Mouse (Mus musculus) kidney, postnatal 25 days (tissue): ENCODE measurements at regions not wholly inside any gene's neighbourhood (a gene's known extent, or its start where the extent isn't known, plus 50 kb on each side); places are given as distances from the start of the nearest gene placed in this dataset.
"Not testable (repeated sequence)": the region's sequence is repeated elsewhere in the genome, so short reads cannot be mapped to it uniquely, and the experiment has no call there.

ENCODE experiments used
- DNase-seq, 2 experiments: peaks; one replicate each; pipeline ENCODE4 v3.0.0; 2021; ENCODE audit warnings: mixed read lengths in 2 of 2

DNA sequence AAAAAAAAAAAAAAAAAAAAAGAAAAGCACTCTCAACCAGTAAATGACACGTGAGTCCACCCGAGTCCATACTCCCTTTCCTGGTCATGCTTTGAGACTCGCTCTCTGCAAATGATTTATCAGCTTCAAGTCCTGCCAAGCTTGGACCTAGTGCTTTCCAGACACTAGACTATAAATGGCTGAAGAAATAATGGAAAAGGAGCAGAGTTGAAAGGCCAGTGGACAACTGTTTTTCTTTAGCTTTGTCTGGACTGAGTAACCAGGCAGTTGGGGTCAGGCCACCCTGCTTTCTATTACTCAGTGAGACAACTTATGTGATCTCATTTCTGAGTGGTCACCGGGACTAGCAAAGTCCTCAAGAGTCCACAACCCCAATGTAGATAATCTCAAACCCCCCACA is 112.9 kb downstream of the Kcns3 start:
- peak; percentile 73 to 75 for DNase-seq

DNA sequence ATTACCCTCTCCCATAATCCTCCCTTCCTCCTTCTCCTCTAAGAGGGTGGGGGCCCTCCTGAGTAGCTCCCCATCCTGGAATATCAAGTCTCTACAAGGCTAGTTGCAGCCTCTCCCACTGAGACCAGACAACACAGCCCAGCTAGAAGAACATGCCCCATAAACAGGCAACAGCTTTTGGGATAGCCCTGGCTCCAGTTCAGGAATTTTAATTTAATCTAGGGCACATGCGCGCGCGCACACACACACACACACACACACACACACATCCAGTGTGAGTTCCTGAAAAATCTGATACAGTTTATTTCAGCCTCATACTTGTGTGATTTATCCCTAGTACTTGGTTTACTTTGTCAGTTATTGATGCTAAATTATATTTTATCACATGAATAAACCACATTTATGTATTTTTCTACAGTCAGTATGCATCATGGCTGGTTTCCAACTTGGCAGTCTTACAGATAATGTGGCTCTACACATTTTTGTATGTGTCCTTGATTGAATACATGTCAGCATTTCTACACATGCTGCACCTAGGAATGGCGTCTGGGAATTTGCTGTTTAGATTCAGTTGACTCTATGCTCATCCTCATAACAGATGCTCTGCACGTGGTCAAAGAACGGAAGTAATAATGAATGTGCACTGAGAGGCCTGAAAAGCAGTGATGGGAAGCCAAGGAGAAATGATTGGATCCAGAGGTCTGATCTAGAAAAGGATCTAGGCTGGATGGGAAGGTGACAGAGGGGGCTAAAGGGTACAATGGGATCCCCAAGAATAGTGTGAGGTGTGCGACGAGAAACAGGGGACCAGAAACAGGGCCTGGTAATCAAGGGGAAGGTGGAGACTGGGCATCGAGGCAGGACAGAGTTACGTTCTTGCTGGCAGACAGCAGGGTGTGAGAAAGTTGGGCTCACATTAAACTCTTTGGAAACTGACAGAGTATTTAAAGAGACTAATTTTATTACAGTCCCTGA is 130.0 kb downstream of the Kcns3 start:
- no peak for DNase-seq

DNA sequence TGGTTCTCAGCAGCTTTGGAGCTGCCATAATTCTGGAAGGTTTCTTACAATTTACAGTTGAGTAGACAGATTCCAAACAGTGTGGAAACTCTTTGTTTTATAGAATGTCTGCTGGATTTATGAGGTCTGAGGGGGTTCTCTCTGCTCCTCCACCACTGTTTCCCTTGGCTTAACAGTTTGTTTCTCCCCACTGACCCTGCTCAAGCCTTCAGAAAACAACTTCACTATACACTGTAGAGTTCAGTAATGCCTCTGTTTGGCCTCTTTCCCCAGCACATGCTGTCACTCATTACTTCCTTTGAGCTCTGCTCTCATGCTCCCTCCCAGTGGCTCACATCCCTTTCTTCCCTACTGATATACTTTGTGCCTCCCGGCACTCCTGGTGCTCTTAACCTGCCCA is 139.7 kb downstream of the Kcns3 start:
- no peak for DNase-seq

DNA sequence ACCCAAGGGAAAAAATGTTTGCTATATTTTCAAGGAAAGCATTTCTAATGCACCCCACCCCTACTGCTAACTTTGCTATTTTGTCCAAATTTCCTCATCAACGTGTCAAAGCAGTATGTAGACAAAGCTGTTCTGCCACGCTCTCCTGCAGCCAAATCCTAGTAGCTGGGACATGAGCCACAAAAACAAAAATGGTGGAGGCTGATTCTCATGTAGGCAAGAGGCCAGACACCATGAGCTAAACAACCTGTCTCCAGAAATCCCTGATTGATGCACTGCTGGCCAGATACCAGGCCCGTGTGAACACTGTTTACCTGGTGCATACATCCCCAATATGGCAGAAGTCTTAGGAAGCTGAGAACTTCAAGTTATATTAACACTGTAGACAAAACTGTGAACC is 166.6 kb downstream of the Kcns3 start:
- DNase-seq: no peak

DNA sequence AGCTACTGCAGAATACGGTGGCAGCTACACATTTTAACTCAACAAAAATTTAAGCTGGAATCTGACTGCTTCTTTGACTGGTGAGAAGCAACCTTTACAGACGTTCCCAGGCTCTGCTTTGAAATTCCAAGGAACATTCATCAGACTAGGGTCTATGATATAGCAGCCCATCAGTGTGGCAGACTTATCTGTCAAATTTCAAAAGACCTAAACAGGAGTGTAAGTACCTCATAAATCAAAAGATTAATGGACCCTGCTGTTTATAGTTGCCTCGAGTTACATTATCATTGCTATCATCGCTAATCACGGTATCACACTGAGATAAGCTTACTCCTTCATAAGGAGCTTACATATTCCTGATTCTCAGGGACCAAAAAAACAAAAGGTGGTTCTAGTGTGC is 201.7 kb downstream of the Kcns3 start:
- no peak for DNase-seq

DNA sequence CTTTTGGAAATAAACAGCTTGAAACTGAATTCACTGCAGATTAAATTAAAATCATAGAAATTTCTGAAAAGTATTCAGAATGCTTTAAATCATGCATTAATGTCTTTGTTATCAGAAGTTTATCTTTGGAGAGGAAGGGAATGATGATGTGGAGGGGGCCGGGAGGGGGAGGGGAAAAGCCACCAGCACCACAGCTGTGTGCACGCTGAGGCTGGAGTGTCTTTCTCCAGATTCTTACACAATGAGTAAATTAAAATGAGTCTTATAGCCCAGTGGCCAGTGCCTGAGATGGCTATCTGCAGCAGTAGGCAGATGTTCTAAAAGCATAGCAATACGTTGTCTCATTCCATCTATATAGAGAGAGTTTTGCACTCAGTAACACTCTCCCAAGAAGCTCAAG is 209.8 kb downstream of the Kcns3 start:
- DNase-seq: no peak

DNA sequence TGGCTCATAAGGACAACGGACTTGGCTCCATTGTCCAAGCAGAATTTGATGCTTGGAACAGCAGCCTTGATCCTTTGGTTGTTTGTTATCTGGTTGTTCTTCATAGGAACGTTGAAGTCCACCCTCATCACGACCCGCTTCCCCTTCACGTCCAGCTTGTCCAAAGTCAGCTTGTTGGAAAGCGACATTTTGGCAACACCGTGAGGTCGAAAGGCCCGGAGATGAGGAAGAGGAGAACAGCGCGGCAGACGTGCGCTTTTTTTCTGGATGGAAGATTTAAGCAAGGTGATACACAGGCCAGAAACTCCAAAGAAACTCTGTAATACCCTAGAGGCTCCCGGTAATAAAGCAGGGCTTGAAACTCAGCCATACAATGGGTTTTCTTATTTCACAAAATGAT is 250.8 kb downstream of the Kcns3 start:
- not testable (repeated sequence) for DNase-seq

DNA sequence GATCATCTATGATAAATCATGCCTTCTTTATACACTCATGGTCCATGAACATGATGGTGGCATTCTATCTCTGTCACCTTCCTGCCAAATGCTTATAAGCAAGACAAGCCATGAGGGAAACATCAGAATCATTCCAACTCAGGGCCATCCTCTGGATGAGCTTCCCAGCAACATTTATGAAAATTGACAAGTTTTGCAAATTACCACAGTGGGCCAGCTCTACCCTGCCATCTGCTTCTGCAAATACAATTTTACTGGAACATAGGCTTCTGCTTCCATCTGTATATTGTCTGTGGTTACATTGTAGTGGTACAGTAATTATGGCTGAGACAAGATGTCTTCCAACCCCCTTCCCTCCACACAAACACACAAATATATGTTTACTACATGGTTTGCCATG is 272.1 kb downstream of the Kcns3 start:
- no peak for DNase-seq

DNA sequence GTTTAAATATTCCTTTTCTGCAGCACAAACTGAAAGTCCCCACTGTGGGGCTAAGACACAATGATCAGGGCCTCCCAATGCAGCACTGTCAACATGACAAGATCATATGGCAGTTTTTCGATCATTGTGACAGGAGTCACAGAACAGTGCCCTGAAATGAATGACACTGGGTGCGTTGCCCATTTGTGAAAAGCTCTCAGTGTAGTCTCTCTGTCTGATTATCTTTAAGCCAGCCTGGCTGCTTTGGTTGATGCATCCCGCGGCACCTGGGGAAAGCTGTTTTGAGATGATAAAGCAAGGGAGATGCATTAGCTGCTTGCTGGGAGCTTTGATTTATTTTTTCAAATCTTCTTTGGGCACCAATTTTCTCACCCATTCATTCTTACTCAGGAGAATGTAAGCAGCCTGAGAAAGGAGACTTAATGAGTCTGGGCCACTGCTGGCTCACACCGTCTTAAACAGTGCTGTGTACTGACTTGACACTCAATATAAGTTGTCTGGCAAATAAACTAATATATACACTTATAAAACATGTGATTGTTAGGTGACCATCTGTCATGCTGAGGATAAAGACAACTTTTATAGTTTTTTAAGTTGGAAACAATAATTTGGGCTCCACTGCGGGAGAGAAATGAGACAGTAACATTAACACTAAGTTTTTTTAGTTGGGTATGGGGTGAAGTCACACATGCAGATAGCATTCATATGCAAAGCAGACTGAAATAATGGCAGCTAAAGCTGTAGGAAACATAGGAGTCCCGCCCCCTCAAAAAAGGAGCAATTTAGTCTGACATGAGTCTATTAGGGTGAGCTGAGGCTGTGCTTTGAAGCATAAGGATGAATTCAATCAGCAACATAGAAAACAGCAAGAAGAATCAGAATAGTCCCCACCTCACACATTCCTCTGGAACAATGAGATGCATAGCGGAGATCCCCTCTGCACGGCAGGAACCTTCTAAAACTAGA is 276.0 kb downstream of the Kcns3 start:
- no peak for DNase-seq

DNA sequence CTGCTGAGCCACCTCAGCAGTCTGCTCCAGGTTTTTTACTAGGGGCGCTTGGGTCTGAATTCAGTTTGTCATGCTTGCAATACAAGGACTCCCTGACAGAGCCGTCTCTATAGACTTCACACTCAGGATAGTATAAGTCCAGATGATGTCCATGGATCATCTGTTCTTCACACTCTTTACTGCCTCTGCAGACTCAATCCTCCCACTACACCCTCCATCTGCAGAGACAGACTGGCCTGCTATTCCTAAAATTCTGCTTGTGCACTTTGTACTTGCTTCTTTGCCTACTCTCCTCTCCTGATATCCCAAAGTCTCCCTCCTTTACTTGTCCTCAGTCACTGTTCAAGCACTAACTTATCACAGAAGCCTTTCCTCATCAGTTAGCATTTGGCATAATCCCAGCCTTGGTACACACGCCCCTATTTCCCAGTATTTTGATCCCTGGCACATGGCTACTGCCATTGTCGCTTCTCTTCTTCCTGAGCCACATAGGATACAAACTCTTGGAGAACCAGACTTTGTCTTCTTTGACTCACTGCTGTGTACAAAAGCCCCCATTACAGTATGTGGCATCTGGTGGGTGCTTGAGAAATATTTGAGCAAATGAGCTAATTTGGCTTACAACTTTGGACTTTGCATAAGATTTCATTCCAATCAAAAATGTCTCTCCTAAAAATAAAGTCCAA is 277.0 kb downstream of the Kcns3 start:
- no peak for DNase-seq

DNA sequence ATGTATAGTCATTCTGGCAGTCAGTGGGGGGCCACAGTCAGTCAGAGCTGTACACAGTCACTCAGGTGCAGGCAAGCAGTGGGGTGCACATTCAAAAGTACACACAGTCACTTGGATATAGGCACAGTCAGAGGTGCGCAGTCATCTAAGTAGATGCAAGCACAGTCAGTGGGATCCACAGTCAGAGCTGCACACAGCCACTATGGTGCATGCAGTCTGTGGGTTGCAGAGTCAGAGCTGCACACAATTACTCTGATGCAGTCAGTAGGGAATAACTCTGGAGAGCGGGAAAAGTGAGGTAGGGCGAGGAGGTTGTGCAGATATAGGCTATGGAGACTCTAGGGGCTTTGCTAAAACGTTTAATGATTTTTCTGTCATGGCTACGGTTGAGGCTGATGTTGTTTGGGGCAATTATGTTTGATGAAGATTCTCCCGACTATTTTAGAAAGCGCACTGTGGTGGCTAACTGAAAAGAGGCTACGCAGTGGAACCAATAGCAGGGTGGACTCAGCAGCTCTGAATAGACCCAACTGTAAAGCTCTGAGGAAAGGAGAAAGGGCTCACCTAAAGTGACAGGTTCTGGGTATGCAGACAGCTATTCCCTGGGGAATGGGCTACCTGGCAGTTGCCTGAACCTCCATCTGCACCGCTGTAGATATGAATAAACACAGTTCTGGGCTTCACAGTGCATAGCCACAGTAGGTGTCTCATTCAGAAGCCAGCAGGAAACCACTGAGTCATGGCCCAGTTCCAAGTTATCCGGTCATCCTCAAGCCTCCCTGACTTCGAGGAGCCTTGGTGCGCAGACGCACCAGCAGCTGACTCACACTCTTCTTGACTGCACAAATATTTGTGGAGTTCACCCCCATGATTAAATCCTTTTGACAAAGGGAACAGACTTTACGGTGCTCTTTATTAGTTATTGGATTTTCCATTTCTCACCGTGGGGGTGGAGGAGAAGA is 282.9 kb downstream of the Kcns3 start:
- no peak for DNase-seq

DNA sequence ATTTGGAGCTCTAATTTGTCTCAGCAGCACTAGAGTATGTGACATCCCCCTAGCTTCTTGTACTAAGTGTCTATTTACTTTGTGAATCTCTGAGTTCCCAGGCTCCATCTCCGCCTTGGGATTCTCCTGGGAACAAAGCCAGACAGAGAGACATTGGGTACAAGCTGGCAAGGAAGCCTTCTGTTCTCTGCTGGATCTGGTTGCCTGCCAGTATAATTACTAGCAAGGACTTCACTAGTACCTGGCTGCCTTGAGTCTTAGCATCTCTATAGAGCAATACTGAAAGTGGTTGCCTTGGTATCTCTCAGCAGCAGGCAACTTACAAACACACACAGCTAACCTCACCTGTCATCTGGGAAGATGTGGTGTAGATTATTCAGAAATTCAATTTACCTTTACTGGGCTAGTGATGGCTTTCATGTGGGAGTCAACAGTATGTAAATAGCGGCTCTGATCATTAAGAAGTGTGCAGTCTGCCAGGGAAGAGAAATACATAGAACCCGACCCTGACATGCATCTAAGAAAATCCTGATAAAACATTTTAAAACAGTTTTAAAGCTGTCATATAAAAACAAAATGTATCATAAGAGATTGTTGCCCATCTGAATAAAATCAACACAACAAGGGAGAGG is 283.8 kb downstream of the Kcns3 start:
- DNase-seq: no peak

DNA sequence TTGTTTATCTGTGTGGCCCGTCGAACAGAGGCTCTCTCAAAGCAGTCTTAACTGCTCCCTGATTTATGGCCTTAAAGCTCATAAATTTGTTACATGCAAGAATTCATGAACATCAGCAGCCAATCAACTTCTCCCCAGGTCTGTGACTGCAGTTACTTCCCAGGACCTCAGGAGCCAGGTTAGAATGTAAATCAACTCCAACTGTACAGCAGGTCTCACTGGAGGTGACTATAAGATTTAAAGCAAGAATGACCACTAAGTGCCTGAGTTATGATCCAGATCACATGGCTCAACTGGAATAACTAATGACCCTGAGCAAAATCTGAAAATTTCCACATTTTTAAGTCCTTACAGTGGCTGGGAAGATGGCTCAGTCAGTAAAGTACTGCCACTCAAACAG is 285.6 kb downstream of the Kcns3 start:
- no peak for DNase-seq

DNA sequence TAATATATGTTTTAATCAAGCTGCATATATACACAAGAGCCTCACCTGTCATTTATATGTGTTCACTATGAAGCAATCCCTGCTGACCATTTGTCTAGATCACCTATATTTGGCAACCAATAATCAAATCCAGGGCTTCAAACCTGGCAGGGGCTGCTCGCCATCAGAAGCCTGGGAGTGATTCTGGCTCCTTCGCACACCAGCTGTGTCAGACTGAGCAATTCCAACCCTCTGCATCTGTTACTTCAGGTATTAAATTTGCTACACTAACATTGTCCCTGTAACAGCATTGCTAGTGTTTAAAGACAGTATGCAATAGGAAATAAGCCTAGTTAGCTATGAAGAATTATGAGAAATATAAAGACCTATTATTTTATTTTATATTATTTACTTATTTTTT is 330.5 kb downstream of the Kcns3 start:
- no peak for DNase-seq

DNA sequence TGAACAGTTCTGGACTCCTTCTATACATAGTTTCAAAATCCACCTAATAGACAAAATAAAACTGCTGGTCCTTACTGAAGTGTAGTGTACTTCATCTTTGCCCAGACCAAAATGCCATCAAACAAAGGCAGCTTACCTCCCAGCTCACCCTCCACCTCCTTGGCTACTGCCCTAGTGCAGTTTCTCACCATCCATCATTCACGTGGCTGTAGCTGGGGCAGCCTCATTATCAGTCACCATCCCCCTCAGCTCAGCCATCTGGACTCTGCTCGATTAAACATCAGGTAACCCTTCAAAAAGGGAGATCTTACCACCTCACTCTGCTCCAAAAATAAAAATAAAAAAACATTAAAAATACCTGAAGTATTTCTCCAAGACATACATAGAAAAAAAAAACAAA is 332.8 kb downstream of the Kcns3 start:
- DNase-seq: no peak

DNA sequence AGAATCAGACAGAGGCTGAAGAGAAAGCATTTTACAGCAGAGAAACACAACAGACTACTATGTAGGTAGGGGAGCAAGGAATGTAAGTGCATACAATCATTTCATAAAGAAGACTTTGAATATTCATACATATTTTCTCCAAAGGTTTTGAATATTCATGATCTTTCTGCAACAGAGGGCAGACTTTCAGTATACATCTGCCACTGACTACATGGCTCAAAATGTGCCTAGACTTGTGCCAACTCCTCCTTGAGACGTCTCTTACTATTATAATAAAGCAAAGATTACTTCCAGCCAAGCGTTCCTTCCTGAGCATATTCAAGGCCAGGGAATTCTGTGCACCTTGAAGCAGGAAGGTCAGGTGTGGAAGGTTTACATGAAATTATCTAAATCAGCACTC is 333.3 kb downstream of the Kcns3 start:
- DNase-seq: no peak

DNA sequence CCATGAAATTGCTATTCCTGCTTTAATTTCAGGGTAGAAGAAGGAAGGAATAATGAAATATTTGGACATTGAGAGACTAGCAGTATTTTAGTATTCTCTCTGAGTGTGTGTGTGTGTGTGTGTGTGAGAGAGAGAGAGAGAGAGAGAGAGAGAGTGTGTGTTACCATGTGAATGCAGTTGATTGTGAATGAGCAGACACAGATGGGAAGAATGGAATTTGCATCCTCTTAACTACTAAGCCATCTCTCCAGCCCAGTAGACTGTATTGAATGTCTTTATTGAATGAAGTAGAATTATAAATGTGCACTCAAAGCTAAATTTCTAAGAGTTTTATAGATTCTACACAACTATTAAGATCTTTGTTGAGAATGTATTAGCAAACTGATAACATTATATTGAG is 340.3 kb downstream of the Kcns3 start:
- no peak for DNase-seq

DNA sequence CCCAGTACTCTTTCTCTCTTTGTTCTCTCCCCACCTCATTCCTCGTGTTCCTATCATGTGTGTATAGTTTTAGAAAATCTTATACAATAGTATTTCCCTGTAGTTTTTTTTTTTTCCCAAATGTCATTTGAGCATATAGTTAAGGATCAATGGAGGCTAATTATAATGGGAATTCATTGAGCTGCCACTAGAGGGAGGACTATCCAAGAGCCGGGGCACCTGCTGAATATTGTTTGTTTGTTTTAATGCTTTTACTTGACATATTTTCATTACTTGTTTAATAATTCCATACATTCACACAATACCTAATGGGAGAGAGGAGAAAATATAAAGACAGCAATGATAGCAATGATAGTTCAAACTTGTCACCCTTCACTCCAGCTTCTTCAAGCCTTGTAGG is 346.4 kb downstream of the Kcns3 start:
- DNase-seq: no peak
